ENCODE assay signal across 11 mouse cellular contexts in genomic region chr2:45104066-45104465, GRCm38 (mm10). TPM values are rescaled to one million over a fixed set of nuclear protein-coding genes. Genes with fewer than 3 reads are reported as not detected.
DNase-seq lines count a peak whose midpoint lies in the region; ATAC-seq and TF ChIP-seq lines count a peak whose summit lies in the region.
"Had no signal": no experiment of that assay in that cellular context is flagged by ENCODE, and none has a peak within 500 bp of the region (broad histone marks: within the 10 kb centered on the region; RNA-seq: fewer than 3 reads in every experiment).

No protein-coding gene starts in this region.

- peaks cover 70% of the 10 kb centered on the region for H3K4me1 ChIP-seq in heart, embryonic 15.5 days (replicated peaks)
- H3K4me1 ChIP-seq in MEL (ENCODE audit: control insufficient read depth in 1 of 2, insufficient read depth in 2 of 2, low read length in 2 of 2), result peaks cover 30 to 35% of the 10 kb centered on the region in 2 experiments
- peaks cover 84% of the 10 kb centered on the region for H3K4me1 ChIP-seq in midbrain, embryonic 12.5 days

- peak overlapping the region; percentile 58; the same call in 1 of the 2 replicates for H3K27ac ChIP-seq in heart, embryonic 15.5 days
- H3K27ac ChIP-seq in MEL (ENCODE audit: control insufficient read depth, low read depth, low read length), result no peak overlapping the region
- peak overlapping the region; percentile 54; the same call in 1 of the 2 replicates for H3K27ac ChIP-seq in midbrain, embryonic 12.5 days (replicated peaks)

- H3K4me2 ChIP-seq in heart, embryonic 15.5 days, result no peak overlapping the region
- H3K4me2 ChIP-seq in midbrain, embryonic 12.5 days (replicated peaks), result peak overlapping the region; percentile 73

- no peak for ATAC-seq in heart, embryonic 15.5 days (replicated peaks; ENCODE audit: insufficient number of reproducible peaks, insufficient read depth, low FRiP score, low read depth)
- 0 out of 2 replicates have a peak, but pooled peaks have one; percentile 16 for ATAC-seq in granulocyte monocyte progenitor cell, adult 5-6 weeks (replicated peaks; ENCODE audit: poor library complexity, severe bottlenecking)
- no peak for ATAC-seq in midbrain, embryonic 12.5 days (ENCODE audit: low FRiP score, low read depth)
- no peak for ATAC-seq in erythroid progenitor cell, adult 5-6 weeks (replicated peaks; ENCODE audit: low FRiP score, poor library complexity, severe bottlenecking)
- ATAC-seq: CD4-positive, CD25-positive, alpha-beta regulatory T cell, adult 4 months had no signal

- no peak for TF ChIP-seq EP300 in MEL (IDR thresholded peaks at IDR 0.05; ENCODE audit: low read depth in 1 of 2, low read length in 2 of 2)

- H3K9me3 ChIP-seq in heart, embryonic 15.5 days (replicated peaks), result no peaks in the 10 kb centered on the region
- no peaks in the 10 kb centered on the region for H3K9me3 ChIP-seq in MEL (replicated peaks; ENCODE audit: insufficient read depth, low read length)
- no peaks in the 10 kb centered on the region for H3K9me3 ChIP-seq in midbrain, embryonic 12.5 days

- no peak for TF ChIP-seq POLR2A in MEL (IDR thresholded peaks at IDR 0.05; ENCODE audit: control insufficient read depth in 1 of 2, insufficient read depth in 1 of 2, low read depth in 1 of 2, low read length in 2 of 2, poor library complexity in 1 of 2)

- DNase-seq in heart, adult 18-20 months, result no peak
- peak; percentile 23 for DNase-seq in MEL (ENCODE audit: low read depth, low spot score)
- no peak for DNase-seq in spleen, postnatal 36 days (ENCODE audit: low spot score in 2 of 2)
- DNase-seq in left cerebral cortex, adult 9 months (ENCODE audit: low spot score in 2 of 2), result no peak
- DNase-seq: heart, postnatal 36 days; left cerebral cortex, postnatal 4 days had no signal

- H3K27me3 ChIP-seq in heart, embryonic 15.5 days, result no peaks in the 10 kb centered on the region
- H3K27me3 ChIP-seq in MEL (ENCODE audit: control insufficient read depth in 1 of 2, insufficient read depth in 2 of 2, low read length in 2 of 2), result no peaks in the 10 kb centered on the region
- no peaks in the 10 kb centered on the region for H3K27me3 ChIP-seq in midbrain, embryonic 12.5 days

- H3K4me3 ChIP-seq in heart, embryonic 15.5 days, result no peak overlapping the region
- H3K4me3 ChIP-seq in MEL (ENCODE audit: control insufficient read depth in 1 of 2, insufficient read depth in 1 of 2, low read depth in 2 of 2, low read length in 2 of 2), result no peak overlapping the region
- H3K4me3 ChIP-seq in midbrain, embryonic 12.5 days, result peak overlapping the region; percentile 17; the same call in 1 of the 2 replicates

- H3K36me3 ChIP-seq in heart, embryonic 15.5 days, result no peaks in the 10 kb centered on the region
- H3K36me3 ChIP-seq in MEL (ENCODE audit: control insufficient read depth in 1 of 2, insufficient read depth in 2 of 2, low read length in 2 of 2), result peaks cover 2 to 48% of the 10 kb centered on the region in 2 experiments; a peak in 3 of 4 replicates
- no peaks in the 10 kb centered on the region for H3K36me3 ChIP-seq in midbrain, embryonic 12.5 days

- WGBS in heart, embryonic 15.5 days, result 37% methylated on average over 4 of the region's 4 CpGs
- 39% methylated on average over 4 of the region's 4 CpGs for WGBS in midbrain, embryonic 12.5 days

- no peak for TF ChIP-seq CTCF in MEL (IDR thresholded peaks at IDR 0.05 in 2 of 3, conservative IDR thresholded peaks at IDR 0.05 in 1 of 3; ENCODE audit: control insufficient read depth in 1 of 3, insufficient read depth in 1 of 3, low read depth in 2 of 3, low read length in 3 of 3, poor library complexity in 1 of 3, severe bottlenecking in 1 of 3)

- H3K79me2 ChIP-seq in MEL (ENCODE audit: control insufficient read depth, insufficient read depth, low read length, poor library complexity), result peaks cover 61% of the 10 kb centered on the region

- no peak for TF ChIP-seq RAD21 in MEL (IDR thresholded peaks at IDR 0.05; ENCODE audit: low read depth, low read length)

- no peak overlapping the region for H3K9ac ChIP-seq in heart, embryonic 15.5 days
- H3K9ac ChIP-seq in MEL (ENCODE audit: control insufficient read depth, low read depth, low read length, poor library complexity, severe bottlenecking), result no peak overlapping the region
- H3K9ac ChIP-seq in midbrain, embryonic 12.5 days (replicated peaks), result peak overlapping the region; percentile 100; the same call in 1 of the 2 replicates

TF ChIP-seq in MEL, 35 proteins besides CTCF, POLR2A, EP300 and RAD21:
- TF ChIP-seq MXI1 (IDR thresholded peaks at IDR 0.05; ENCODE audit: low read depth, low read length) (no peak), GATA1 (IDR thresholded peaks at IDR 0.05; ENCODE audit: low read depth, low read length) (no peak), ELF1 (IDR thresholded peaks at IDR 0.05; ENCODE audit: low read depth, low read length) (no peak), RCOR1 (IDR thresholded peaks at IDR 0.05; ENCODE audit: low read depth, low read length) (no peak), E2F4 (IDR thresholded peaks at IDR 0.05; ENCODE audit: borderline replicate concordance, low read depth, low read length) (no peak), MYB (IDR thresholded peaks at IDR 0.05; ENCODE audit: low read depth, low read length) (no peak), CHD1 (IDR thresholded peaks at IDR 0.05; ENCODE audit: low read depth, low read length) (no peak), ZNF384 (IDR thresholded peaks at IDR 0.05; ENCODE audit: low read depth, low read length) (no peak), NRF1 (IDR thresholded peaks at IDR 0.05; ENCODE audit: insufficient read depth, low read depth, low read length, poor library complexity, severe bottlenecking) (no peak), CHD2 (IDR thresholded peaks at IDR 0.05; ENCODE audit: low read length) (no peak), GABPA (IDR thresholded peaks at IDR 0.05; ENCODE audit: low read depth, low read length) (no peak), NELFE (IDR thresholded peaks at IDR 0.05; ENCODE audit: low read depth, low read length) (no peak), MEF2A (IDR thresholded peaks at IDR 0.05; ENCODE audit: extremely low read depth, insufficient replicate concordance, low read depth, low read length, poor library complexity, severe bottlenecking) (no peak), KAT2A (conservative IDR thresholded peaks at IDR 0.05; ENCODE audit: low read depth, low read length) (no peak), SIN3A (IDR thresholded peaks at IDR 0.05; ENCODE audit: low read length) (no peak), ZKSCAN1 (IDR thresholded peaks at IDR 0.05; ENCODE audit: low read depth, low read length) (no peak), TAL1 (IDR thresholded peaks at IDR 0.05; ENCODE audit: low read length) (no peak), POLR2AphosphoS5 (IDR thresholded peaks at IDR 0.05; ENCODE audit: borderline replicate concordance, low read depth, low read length) (no peak), ETS1 (IDR thresholded peaks at IDR 0.05; ENCODE audit: low read depth, low read length) (no peak), MAZ (IDR thresholded peaks at IDR 0.05; ENCODE audit: low read depth, low read length) (no peak)

RNA-seq across cellular contexts. Expression of gene Zeb2, which starts 13.1 kb away (rescaled TPM):
- 21.4 and 28.7 TPM in 2 replicates for polyA plus RNA-seq in heart, embryonic 15.5 days (2015; fragmentation: Nextera tagmentation; extraction: Ambion mirVana)
- 10 to 100 TPM; 34.4 to 44.2 TPM for total RNA-seq in heart, adult 18-20 months (2021)
- 12.9 and 14.8 TPM in 2 replicates for total RNA-seq in MEL (2012; rRNA removed)
- polyA plus RNA-seq in MEL (2012; ENCODE audit: insufficient read depth in 1 of 2, insufficient read length in 2 of 2, low read depth in 1 of 2, low replicate concordance in 2 of 2, missing spikeins in 1 of 2), result 10 to 100 TPM in 1 of 2 experiments, not detected in 1; 12.8 TPM
- total RNA-seq in granulocyte monocyte progenitor cell, adult 5-6 weeks (2014; fragmentation: Nextera tagmentation), result 286 and 309 TPM in 2 replicates
- total RNA-seq in granulocyte monocyte progenitor cell, adult 5-6 weeks (2017), result 167 and 168 TPM in 2 replicates
- 66.6 and 68.7 TPM in 2 replicates for polyA plus RNA-seq in midbrain, embryonic 12.5 days (2016; fragmentation: Nextera tagmentation; extraction: Ambion mirVana)
- total RNA-seq in erythroid progenitor cell, adult 5-6 weeks (2015; ENCODE audit: low replicate concordance), result 45.8 and 49.9 TPM in 2 replicates
- total RNA-seq in erythroid progenitor cell, adult 5-6 weeks (2017; ENCODE audit: low replicate concordance), result 34.3 and 60.1 TPM in 2 replicates
